Mouse (Mus musculus): ENCODE results near the gene Wfdc15b.

- peak; percentile 66 for TF ChIP-seq CTCF (IDR thresholded peaks at IDR 0.05; ENCODE audit: insufficient read depth, low read length)
- no peak for TF ChIP-seq POLR2A (IDR thresholded peaks at IDR 0.05; ENCODE audit: borderline replicate concordance, extremely low read depth, low read depth, low read length)
Measured at GRCm38 (mm10) chr2:164188722-164189121, 32.7 kb downstream of the Wfdc15b start.
